Mouse (Mus musculus) CH12.LX (cell line): ENCODE measurements at regions not wholly inside any gene's neighbourhood (a gene's known extent, or its start where the extent isn't known, plus 50 kb on each side); places are given as distances from the start of the nearest gene placed in this dataset.

Source experiments
- CHD1 ChIP-seq: IDR thresholded peaks from 2 replicates; pipeline ENCODE4 v1.6.1; 2012; ENCODE audit warnings: low read depth, low read length, improper control_type of control experiment, inconsistent platforms
- CTCF ChIP-seq, 2 experiments: IDR thresholded peaks in 1 of 2; conservative IDR thresholded peaks in 1 of 2; 2 replicates each; pipeline ENCODE4 v1.5.1; 2011 to 2012; ENCODE audit warnings: low read depth in 2 of 2, low read length in 2 of 2, improper control_type of control experiment in 1 of 2, inconsistent platforms in 1 of 2, mild to moderate bottlenecking in 1 of 2, moderate library complexity in 1 of 2
- E2F4 ChIP-seq: IDR thresholded peaks from 2 replicates; pipeline ENCODE4 v1.6.1; 2011; ENCODE audit warnings: low read depth, low read length, improper control_type of control experiment; ENCODE audit not compliant: insufficient replicate concordance
- MAFK ChIP-seq: IDR thresholded peaks from 2 replicates; pipeline ENCODE4 v1.6.1; 2011; ENCODE audit warnings: low read length, improper control_type of control experiment; ENCODE audit not compliant: insufficient replicate concordance
- MEF2A ChIP-seq: IDR thresholded peaks from 2 replicates; pipeline ENCODE4 v1.6.1; 2014; ENCODE audit warnings: low read depth, mild to moderate bottlenecking, inconsistent platforms, low read length, improper control_type of control experiment, borderline replicate concordance
- POLR2A ChIP-seq: IDR thresholded peaks from 2 replicates; pipeline ENCODE4 v1.6.1; 2011; ENCODE audit warnings: low read depth, mild to moderate bottlenecking, improper control_type of control experiment, low read length
- RAD21 ChIP-seq: IDR thresholded peaks from 2 replicates; pipeline ENCODE4 v1.6.1; 2011; ENCODE audit warnings: low read depth, mild to moderate bottlenecking, low read length, improper control_type of control experiment, moderate library complexity

DNA sequence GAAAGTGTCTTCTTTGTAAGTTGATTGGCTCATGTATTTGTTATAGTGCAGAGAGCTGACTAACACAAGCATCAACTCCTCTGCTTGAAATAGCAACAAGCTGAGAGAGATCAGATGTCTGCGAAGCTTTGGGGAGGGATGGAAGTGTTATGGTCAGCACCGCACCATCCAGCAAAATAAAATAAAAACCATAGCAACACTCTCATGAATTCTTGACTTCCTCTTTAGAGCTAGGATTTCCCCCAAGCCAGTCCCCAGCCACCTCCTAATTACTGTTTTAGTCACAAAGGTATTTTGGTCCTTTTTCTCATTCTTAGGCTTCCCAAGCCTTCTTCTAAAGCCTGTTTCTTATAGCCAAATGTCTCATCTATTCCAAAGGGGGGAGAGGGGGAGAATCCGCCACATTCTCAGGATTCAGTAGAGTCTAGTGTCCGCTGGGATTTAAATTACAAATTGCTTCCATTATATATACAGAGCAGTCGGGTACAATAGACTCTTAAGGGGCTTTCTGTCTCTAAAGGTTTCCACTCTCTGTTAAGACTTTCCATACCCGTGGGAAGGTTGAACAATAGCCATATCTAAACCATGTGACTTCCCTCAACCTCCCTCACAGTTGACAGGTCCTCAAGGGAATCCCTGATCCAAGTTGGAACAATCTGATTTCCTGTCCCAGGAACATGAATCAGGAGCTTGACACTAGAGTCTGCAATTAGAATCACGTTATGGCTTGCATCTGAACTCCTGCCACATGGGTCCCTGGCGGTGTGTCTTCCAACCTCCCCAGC lies 386.7 kb downstream of the Rapgef2 start:
- TF ChIP-seq POLR2A (no peak), CTCF (conservative IDR thresholded peaks at IDR 0.05 in 1 of 2, IDR thresholded peaks at IDR 0.05 in 1 of 2; ENCODE audit: low read depth in 2 of 2, low read length in 2 of 2) (no peak), CHD1 (no peak), MAFK (no peak), RAD21 (no peak), E2F4 (no peak), MEF2A (peak; percentile 59; the same call in 1 of the 2 replicates)
